Mouse (Mus musculus): ENCODE results near the gene D6Ertd527e. TPM values are rescaled to one million over a fixed set of nuclear protein-coding genes. Genes with fewer than 3 reads are reported as not detected.

The D6Ertd527e gene
- polyA plus RNA-seq, 1 experiment from 2014 or later, result 0.18 TPM

DNA sequence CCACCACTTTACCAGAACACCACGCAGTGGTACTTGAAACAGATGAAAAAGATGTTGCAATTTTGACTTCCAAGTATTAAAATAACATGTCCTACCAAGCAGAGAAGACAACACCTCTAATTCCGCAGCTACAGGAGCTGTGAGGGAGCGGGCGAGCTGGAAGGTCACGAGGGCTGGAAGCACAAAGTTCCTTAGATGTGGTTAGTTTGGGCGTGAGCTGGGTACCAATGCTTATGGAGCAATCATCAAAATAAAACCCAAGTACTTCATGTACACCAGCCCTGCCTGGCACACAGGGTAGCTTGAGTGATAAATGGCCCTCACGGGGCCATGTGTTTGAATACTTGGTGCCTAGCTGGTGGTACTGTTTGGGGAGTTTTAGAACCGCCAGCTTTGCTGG is 25.3 kb downstream of the D6Ertd527e start:
- no peaks in the 10 kb centered on the region for H3K36me3 ChIP-seq (ENCODE audit: control insufficient read depth, insufficient read depth)
- H3K27me3 ChIP-seq (replicated peaks; ENCODE audit: control insufficient read depth, insufficient read depth, low read length), result no peaks in the 10 kb centered on the region
- WGBS, result 88% methylated on average over 8 of the region's 8 CpGs
- H3K27ac ChIP-seq (ENCODE audit: low read depth, low read length), result no peak overlapping the region
- H3K4me2 ChIP-seq (replicated peaks; ENCODE audit: low read depth), result no peak overlapping the region
- no peak overlapping the region for H3K4me3 ChIP-seq (ENCODE audit: low read depth, low read length)
- no peak for ATAC-seq
- TF ChIP-seq CTCF (IDR thresholded peaks at IDR 0.05; ENCODE audit: low read depth), result no peak
- peaks cover 6% of the 10 kb centered on the region; the same call in 1 of the 2 replicates for H3K4me1 ChIP-seq (replicated peaks; ENCODE audit: control insufficient read depth, insufficient read depth, low read length)
- no peaks in the 10 kb centered on the region for H3K9me3 ChIP-seq (ENCODE audit: control insufficient read depth)
- no peak overlapping the region for H3K9ac ChIP-seq (ENCODE audit: low read depth, low read length)

DNA sequence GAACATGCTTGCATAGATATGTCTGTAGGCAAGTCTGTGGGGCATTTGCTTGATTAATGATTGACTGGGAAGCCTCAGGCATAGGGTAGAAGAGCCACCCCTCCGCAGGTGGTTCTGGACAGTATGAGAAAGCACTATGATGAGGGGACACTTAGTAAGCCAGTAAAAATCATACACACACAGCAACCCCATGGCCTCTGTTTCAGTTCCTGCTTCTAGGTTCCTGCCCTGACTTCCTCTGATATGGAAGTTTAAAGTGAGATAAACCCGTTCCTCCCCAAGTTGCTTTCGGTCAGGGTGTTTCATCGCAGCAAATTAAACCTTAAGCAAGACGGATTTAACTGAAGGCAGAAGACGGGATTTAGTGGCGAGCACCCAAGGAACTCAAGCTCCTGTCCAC is 26.1 kb downstream of the D6Ertd527e start:
- no peak for ATAC-seq
- no peaks in the 10 kb centered on the region for H3K27me3 ChIP-seq (replicated peaks; ENCODE audit: control insufficient read depth, insufficient read depth, low read length)
- no peak overlapping the region for H3K4me2 ChIP-seq (replicated peaks; ENCODE audit: low read depth)
- TF ChIP-seq CTCF (IDR thresholded peaks at IDR 0.05; ENCODE audit: low read depth), result no peak
- no peak overlapping the region for H3K4me3 ChIP-seq (ENCODE audit: low read depth, low read length)
- WGBS, result 97% methylated on average over 7 of the region's 7 CpGs
- no peak overlapping the region for H3K27ac ChIP-seq (ENCODE audit: low read depth, low read length)
- H3K9me3 ChIP-seq (ENCODE audit: control insufficient read depth), result no peaks in the 10 kb centered on the region
- no peak overlapping the region for H3K9ac ChIP-seq (ENCODE audit: low read depth, low read length)
- peaks cover 6% of the 10 kb centered on the region; the same call in 1 of the 2 replicates for H3K4me1 ChIP-seq (replicated peaks; ENCODE audit: control insufficient read depth, insufficient read depth, low read length)
- H3K36me3 ChIP-seq (ENCODE audit: control insufficient read depth, insufficient read depth), result no peaks in the 10 kb centered on the region

DNA sequence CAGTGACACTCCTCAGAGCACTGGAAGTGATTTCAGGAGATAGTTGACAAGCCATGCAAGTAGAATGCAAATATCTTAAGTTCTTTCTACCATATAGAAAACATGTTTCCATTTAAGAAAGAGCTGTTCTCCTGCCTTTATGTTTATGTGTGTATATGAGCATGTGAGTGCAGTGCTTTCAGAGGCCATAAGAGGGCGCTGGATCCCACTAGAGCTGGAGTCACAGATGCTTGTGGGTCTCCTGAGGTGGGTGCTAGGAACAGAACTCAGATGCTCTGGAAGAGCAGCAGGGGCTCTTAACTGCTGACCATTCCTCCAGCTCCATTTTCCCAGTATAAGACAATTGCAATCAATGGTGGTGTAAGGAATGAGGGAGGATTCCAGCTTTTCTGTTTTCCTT is 26.5 kb downstream of the D6Ertd527e start:
- 59% methylated on average over 1 of the region's 1 CpGs for WGBS
- Histone ChIP-seq H3K4me3 (ENCODE audit: low read depth, low read length) (no peak overlapping the region), H3K9me3 (ENCODE audit: control insufficient read depth) (no peaks in the 10 kb centered on the region), H3K27ac (ENCODE audit: low read depth, low read length) (no peak overlapping the region), H3K36me3 (ENCODE audit: control insufficient read depth, insufficient read depth) (no peaks in the 10 kb centered on the region), H3K27me3 (replicated peaks; ENCODE audit: control insufficient read depth, insufficient read depth, low read length) (no peaks in the 10 kb centered on the region), H3K4me2 (replicated peaks; ENCODE audit: low read depth) (no peak overlapping the region), H3K9ac (ENCODE audit: low read depth, low read length) (no peak overlapping the region), H3K4me1 (replicated peaks; ENCODE audit: control insufficient read depth, insufficient read depth, low read length) (peaks cover 6% of the 10 kb centered on the region; the same call in 1 of the 2 replicates)
- ATAC-seq, result no peak
- TF ChIP-seq CTCF (IDR thresholded peaks at IDR 0.05; ENCODE audit: low read depth), result peak; percentile 20; the same call in 1 of the 2 replicates

DNA sequence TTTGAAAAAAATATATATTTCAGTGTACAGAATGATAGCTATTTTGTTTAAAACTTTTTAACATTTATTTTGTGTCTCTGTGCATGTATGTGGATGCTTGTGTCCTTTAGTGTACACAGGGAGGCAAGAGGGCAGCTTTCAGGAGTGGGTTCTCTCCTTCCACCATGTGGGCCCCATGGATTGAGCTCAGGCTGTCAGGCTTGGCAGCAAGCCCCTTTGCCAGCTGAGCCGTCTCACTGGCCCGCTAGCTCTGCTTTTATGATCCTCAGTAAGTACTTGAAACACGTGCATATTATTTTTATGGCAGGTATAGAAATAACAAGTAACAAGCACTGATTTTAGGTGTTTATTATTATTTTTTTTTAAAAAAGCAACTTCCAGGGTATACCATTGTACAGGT is 29.0 kb downstream of the D6Ertd527e start:
- no peaks in the 10 kb centered on the region for H3K9me3 ChIP-seq (ENCODE audit: control insufficient read depth)
- no peak for ATAC-seq
- 72% methylated on average over 3 of the region's 3 CpGs for WGBS
- H3K9ac ChIP-seq (ENCODE audit: low read depth, low read length), result no peak overlapping the region
- H3K4me2 ChIP-seq (replicated peaks; ENCODE audit: low read depth), result no peak overlapping the region
- no peak for TF ChIP-seq CTCF (IDR thresholded peaks at IDR 0.05; ENCODE audit: low read depth)
- no peak overlapping the region for H3K27ac ChIP-seq (ENCODE audit: low read depth, low read length)
- H3K4me1 ChIP-seq (replicated peaks; ENCODE audit: control insufficient read depth, insufficient read depth, low read length), result no peaks in the 10 kb centered on the region
- no peaks in the 10 kb centered on the region for H3K27me3 ChIP-seq (replicated peaks; ENCODE audit: control insufficient read depth, insufficient read depth, low read length)
- H3K4me3 ChIP-seq (ENCODE audit: low read depth, low read length), result no peak overlapping the region
- H3K36me3 ChIP-seq (ENCODE audit: control insufficient read depth, insufficient read depth), result peaks cover 4% of the 10 kb centered on the region; the same call in 1 of the 2 replicates

DNA sequence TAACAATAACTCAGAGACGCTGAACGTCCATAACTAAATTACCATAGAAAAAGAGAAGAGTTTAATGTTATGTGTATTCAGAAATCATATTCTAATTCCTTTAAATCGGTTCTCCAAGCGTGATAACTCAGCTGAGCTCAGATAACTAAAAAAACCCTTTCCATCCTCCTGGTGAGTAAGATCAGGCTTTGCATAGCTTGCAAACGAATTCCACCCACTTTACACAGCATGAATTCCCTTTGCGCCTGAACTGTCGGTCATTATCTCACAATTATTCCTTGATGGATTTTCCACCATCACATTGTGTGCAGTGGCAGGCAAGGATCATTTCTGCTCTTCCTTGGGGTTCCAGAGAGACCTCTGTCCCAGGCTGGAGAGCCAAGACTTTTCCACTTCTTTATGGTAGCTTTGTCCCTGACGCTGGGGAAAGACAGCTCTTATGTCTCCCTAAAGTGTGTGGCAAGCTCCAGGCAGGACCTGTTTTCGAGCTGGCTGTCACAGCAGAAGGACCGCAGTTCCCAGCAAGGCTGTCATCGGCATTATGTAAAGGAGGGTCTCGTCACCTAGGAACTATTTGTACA is 29.5 kb downstream of the D6Ertd527e start:
- no peak for TF ChIP-seq CTCF (IDR thresholded peaks at IDR 0.05; ENCODE audit: low read depth)
- no peak overlapping the region for H3K27ac ChIP-seq (ENCODE audit: low read depth, low read length)
- 79% methylated on average over 12 of the region's 12 CpGs for WGBS
- H3K4me2 ChIP-seq (replicated peaks; ENCODE audit: low read depth), result no peak overlapping the region
- no peak overlapping the region for H3K4me3 ChIP-seq (ENCODE audit: low read depth, low read length)
- no peaks in the 10 kb centered on the region for H3K9me3 ChIP-seq (ENCODE audit: control insufficient read depth)
- H3K36me3 ChIP-seq (ENCODE audit: control insufficient read depth, insufficient read depth), result peaks cover 4% of the 10 kb centered on the region; the same call in 1 of the 2 replicates
- no peak overlapping the region for H3K9ac ChIP-seq (ENCODE audit: low read depth, low read length)
- ATAC-seq, result no peak
- no peaks in the 10 kb centered on the region for H3K4me1 ChIP-seq (replicated peaks; ENCODE audit: control insufficient read depth, insufficient read depth, low read length)
- H3K27me3 ChIP-seq (replicated peaks; ENCODE audit: control insufficient read depth, insufficient read depth, low read length), result no peaks in the 10 kb centered on the region

DNA sequence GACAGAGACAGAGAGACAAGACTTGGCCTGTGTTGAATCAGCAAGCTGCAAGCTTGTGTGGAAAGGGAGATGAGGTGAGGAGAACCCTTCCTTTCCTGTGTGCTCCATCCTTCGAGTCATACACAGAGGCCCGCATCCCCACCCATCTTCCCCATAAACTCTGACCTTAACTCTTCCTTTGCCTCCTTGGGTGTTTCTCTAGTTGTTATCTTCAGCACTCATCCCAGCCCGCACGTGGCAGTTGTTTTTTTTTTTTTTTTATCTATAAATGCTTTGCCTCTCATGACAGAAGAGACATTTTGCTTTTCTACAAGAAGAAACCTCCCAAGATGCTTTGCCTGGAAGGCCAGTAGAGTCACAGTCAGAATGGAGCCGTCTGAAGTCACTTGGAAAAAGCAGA is 33.9 kb downstream of the D6Ertd527e start:
- H3K27ac ChIP-seq (ENCODE audit: low read depth, low read length), result no peak overlapping the region
- no peak overlapping the region for H3K4me2 ChIP-seq (replicated peaks; ENCODE audit: low read depth)
- H3K27me3 ChIP-seq (replicated peaks; ENCODE audit: control insufficient read depth, insufficient read depth, low read length), result no peaks in the 10 kb centered on the region
- WGBS, result 72% methylated on average over 5 of the region's 5 CpGs
- no peak overlapping the region for H3K9ac ChIP-seq (ENCODE audit: low read depth, low read length)
- H3K36me3 ChIP-seq (ENCODE audit: control insufficient read depth, insufficient read depth), result peaks cover 4% of the 10 kb centered on the region; the same call in 1 of the 2 replicates
- H3K4me3 ChIP-seq (ENCODE audit: low read depth, low read length), result no peak overlapping the region
- no peak for TF ChIP-seq CTCF (IDR thresholded peaks at IDR 0.05; ENCODE audit: low read depth)
- H3K9me3 ChIP-seq (ENCODE audit: control insufficient read depth), result no peaks in the 10 kb centered on the region
- ATAC-seq, result no peak
- no peaks in the 10 kb centered on the region for H3K4me1 ChIP-seq (replicated peaks; ENCODE audit: control insufficient read depth, insufficient read depth, low read length)

All from intestine, postnatal 0 days (tissue).